Mouse (Mus musculus) forebrain, embryonic 14.5 days (tissue): ENCODE measurements around the gene Usp20. TPM values are rescaled to one million over a fixed set of nuclear protein-coding genes. Genes with fewer than 3 reads are reported as not detected.

ENCODE experiments used
- ATAC-seq: fragments of 200-750 bp; cut with Nextera tagmentation; 2 replicates; pipeline ENCODE4 v1.8.0; 2017; ENCODE audit warnings: mild to moderate bottlenecking, moderate library complexity
- DNase-seq: peaks from one replicate; pipeline ENCODE4 v3.0.0-alpha.2; 2015; ENCODE audit warnings: low spot score
- H3K27ac ChIP-seq: fragments of 300-500 bp; sonication (generic); 2 replicates; pipeline ENCODE4 v1.5.1; 2014; ENCODE audit warnings: low read depth, mild to moderate bottlenecking, control low read depth, low read length, moderate library complexity
- H3K27me3 ChIP-seq: fragments of 300-500 bp; sonication (generic); replicated peaks from 2 replicates; pipeline ENCODE4 v1.6.1; 2014; ENCODE audit warnings: low read length, control low read depth, mixed read lengths; ENCODE audit not compliant: control insufficient read depth, insufficient read depth
- H3K36me3 ChIP-seq: fragments of 300-500 bp; sonication (generic); 2 replicates; pipeline ENCODE4 v1.6.1; 2014; ENCODE audit warnings: low read length, control low read depth; ENCODE audit not compliant: control insufficient read depth, insufficient read depth
- H3K4me1 ChIP-seq: fragments of 300-500 bp; sonication (generic); 2 replicates; pipeline ENCODE4 v1.6.1; 2014; ENCODE audit warnings: antibody characterized with exemption, low read length, control low read depth; ENCODE audit not compliant: control insufficient read depth, insufficient read depth
- H3K4me2 ChIP-seq: fragments of 300-500 bp; sonication (generic); 2 replicates; pipeline ENCODE4 v1.6.1; 2014; ENCODE audit warnings: mild to moderate bottlenecking, control low read depth, low read length
- H3K4me3 ChIP-seq: fragments of 300-500 bp; sonication (generic); 2 replicates; pipeline ENCODE4 v1.5.1; 2014; ENCODE audit warnings: low read depth, low read length, control low read depth
- H3K9ac ChIP-seq: fragments of 300-500 bp; sonication (generic); 2 replicates; pipeline ENCODE4 v1.6.1; 2014; ENCODE audit warnings: mild to moderate bottlenecking, low read length, control low read depth, moderate library complexity
- H3K9me3 ChIP-seq: fragments of 300-500 bp; sonication (generic); replicated peaks from 2 replicates; pipeline ENCODE4 v1.6.1; 2016; ENCODE audit warnings: low read length, control low read depth, mixed read lengths; ENCODE audit not compliant: control insufficient read depth
- WGBS: fragments of 180-500 bp; shearing (Covaris S2); extraction: QIAGEN DNeasy Blood & Tissue Kit; methylation state at CpG from one replicate; pipeline ENCODE4 v1.1.7; 2014; 5-methylcytosine and 5-hydroxymethylcytosine counted together
- polyA plus RNA-seq: library from polyadenylated mRNA; unstranded; fragments of >200 nt; fragmentation: Nextera tagmentation; extraction: Ambion mirVana; gene quantifications from 2 replicates; pipeline ENCODE4 v1.2.1, GENCODE M21; 2014

Gene Usp20
- polyA plus RNA-seq, 1 experiment from 2014 or later: 18.7 TPM

DNA sequence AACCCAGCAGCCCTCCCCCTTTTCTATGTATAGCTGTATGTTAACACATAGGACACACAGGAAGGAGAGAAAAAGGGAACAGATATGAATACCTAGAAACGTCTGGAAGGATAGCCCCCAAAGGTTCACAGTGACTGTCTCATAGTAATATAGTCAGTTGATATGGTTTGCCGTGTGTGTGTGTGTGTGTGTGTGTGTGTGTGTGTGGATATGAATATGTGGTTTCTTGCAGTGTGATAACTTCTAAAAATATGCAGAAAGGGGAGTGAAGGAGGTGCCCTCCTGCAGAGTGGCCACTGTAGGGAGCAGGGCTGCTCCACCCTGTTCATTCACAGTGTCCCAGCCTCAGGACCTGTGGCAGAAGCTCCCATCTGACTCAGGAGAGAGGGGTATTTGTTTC is 23.4 kb downstream of the Usp20 start:
- no peak for ATAC-seq

DNA sequence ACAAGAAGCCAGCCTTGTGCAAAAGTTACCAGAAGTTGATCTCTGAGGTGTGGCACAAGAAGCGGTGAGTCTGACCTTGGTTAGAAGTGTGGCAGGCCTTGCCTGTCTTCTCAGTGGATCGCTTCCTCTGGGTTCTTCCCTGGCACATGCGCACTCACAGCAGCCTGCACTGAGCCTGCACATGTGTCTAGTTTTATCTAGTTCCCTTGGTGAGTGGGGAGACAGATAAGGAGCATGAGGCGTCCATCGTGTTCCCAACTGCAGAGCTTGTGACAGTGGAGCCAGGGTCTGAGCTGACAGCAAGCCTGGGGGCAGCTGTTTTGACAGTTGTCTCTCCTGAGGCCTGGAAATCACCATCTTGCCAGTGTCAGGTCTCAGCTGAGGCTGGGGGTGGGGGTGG is 24.4 kb downstream of the Usp20 start:
- Histone ChIP-seq H3K4me1 (no peaks in the 10 kb centered on the region), H3K4me3 (no peak overlapping the region), H3K9ac (no peak overlapping the region), H3K4me2 (no peak overlapping the region), H3K36me3 (peaks cover 68% of the 10 kb centered on the region), H3K27me3 (no peaks in the 10 kb centered on the region), H3K9me3 (no peaks in the 10 kb centered on the region), H3K27ac (no peak overlapping the region)
- 92% methylated on average over 5 of the region's 5 CpGs for WGBS
- DNase-seq: no peak
- no peak for ATAC-seq

More for the DNA sequence above, 23.4 kb downstream of the Usp20 start:
- Histone ChIP-seq H3K4me1 (no peaks in the 10 kb centered on the region), H3K4me3 (no peak overlapping the region), H3K27me3 (no peaks in the 10 kb centered on the region), H3K27ac (no peak overlapping the region), H3K4me2 (no peak overlapping the region), H3K9me3 (no peaks in the 10 kb centered on the region), H3K36me3 (peaks cover 59% of the 10 kb centered on the region), H3K9ac (no peak overlapping the region)
- WGBS: 88% methylated on average over 2 of the region's 2 CpGs
- no peak for DNase-seq

DNA sequence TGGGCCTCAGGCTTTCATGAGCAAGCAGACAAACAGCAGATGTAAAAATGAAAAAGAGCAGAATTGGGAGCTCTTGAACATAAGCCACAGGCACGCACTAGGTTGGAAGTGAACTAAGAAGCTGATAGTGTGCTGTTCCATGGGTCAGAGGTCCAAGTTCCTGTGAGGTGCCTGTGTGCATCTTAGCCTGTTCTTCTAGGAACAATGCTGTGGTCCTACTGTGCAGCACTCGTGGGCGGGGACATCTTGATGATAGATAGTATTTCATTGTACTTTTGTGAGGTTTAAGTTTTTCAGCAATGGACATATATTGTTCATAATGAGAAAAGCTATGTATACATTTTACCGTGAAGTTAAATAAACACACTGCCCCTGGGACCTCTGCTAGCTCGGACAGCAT is 25.1 kb downstream of the Usp20 start:
- no peak overlapping the region for H3K4me3 ChIP-seq
- H3K36me3 ChIP-seq: peaks cover 69% of the 10 kb centered on the region
- H3K9ac ChIP-seq: no peak overlapping the region
- no peak for ATAC-seq
- H3K27me3 ChIP-seq: no peaks in the 10 kb centered on the region
- DNase-seq: no peak
- 95% methylated on average over 5 of the region's 5 CpGs for WGBS
- no peak overlapping the region for H3K27ac ChIP-seq
- no peaks in the 10 kb centered on the region for H3K9me3 ChIP-seq
- no peaks in the 10 kb centered on the region for H3K4me1 ChIP-seq
- no peak overlapping the region for H3K4me2 ChIP-seq

- 84% methylated on average over 14 of the region's 14 CpGs for WGBS
- no peaks in the 10 kb centered on the region for H3K27me3 ChIP-seq
- no peak overlapping the region for H3K4me3 ChIP-seq
- H3K4me1 ChIP-seq: no peaks in the 10 kb centered on the region
- H3K36me3 ChIP-seq: peaks cover 55% of the 10 kb centered on the region
- no peak overlapping the region for H3K9ac ChIP-seq
- ATAC-seq: no peak
- no peaks in the 10 kb centered on the region for H3K9me3 ChIP-seq
- no peak overlapping the region for H3K27ac ChIP-seq
- no peak overlapping the region for H3K4me2 ChIP-seq
- DNase-seq: no peak
Measured at GRCm38 (mm10) chr2:31013371-31014120, 31.5 kb downstream of the Usp20 start.

GRCm38 (mm10) chr2:31017625-31018317 is 35.7 kb downstream of the Usp20 start:
- peaks cover 58% of the 10 kb centered on the region for H3K36me3 ChIP-seq

GRCm38 (mm10) chr2:31018519-31018918 is 36.4 kb downstream of the Usp20 start:
- WGBS: 84% methylated on average over 8 of the region's 8 CpGs
- H3K36me3 ChIP-seq: peaks cover 56% of the 10 kb centered on the region
- H3K9me3 ChIP-seq: no peaks in the 10 kb centered on the region
- no peak overlapping the region for H3K27ac ChIP-seq
- H3K27me3 ChIP-seq: no peaks in the 10 kb centered on the region
- H3K4me2 ChIP-seq: no peak overlapping the region
- H3K4me3 ChIP-seq: no peak overlapping the region
- ATAC-seq (no peak), DNase-seq (no peak)
- no peak overlapping the region for H3K9ac ChIP-seq
- H3K4me1 ChIP-seq: no peaks in the 10 kb centered on the region

More at GRCm38 (mm10) chr2:31017625-31018317, 35.7 kb downstream of the Usp20 start:
- Histone ChIP-seq H3K4me3 (no peak overlapping the region), H3K27me3 (no peaks in the 10 kb centered on the region), H3K9ac (no peak overlapping the region), H3K4me1 (no peaks in the 10 kb centered on the region), H3K4me2 (no peak overlapping the region), H3K27ac (no peak overlapping the region), H3K9me3 (no peaks in the 10 kb centered on the region)
- DNase-seq (no peak), ATAC-seq (no peak)
- WGBS: 95% methylated on average over 18 of the region's 18 CpGs

GRCm38 (mm10) chr2:31019011-31019410 is 36.9 kb downstream of the Usp20 start:
- no peaks in the 10 kb centered on the region for H3K27me3 ChIP-seq
- H3K4me1 ChIP-seq: no peaks in the 10 kb centered on the region
- WGBS: 83% methylated on average over 8 of the region's 8 CpGs
- no peak overlapping the region for H3K27ac ChIP-seq
- H3K4me3 ChIP-seq: no peak overlapping the region
- no peak overlapping the region for H3K4me2 ChIP-seq
- no peak for ATAC-seq
- no peaks in the 10 kb centered on the region for H3K9me3 ChIP-seq
- H3K36me3 ChIP-seq: peaks cover 56% of the 10 kb centered on the region
- no peak for DNase-seq
- no peak overlapping the region for H3K9ac ChIP-seq

- 95% methylated on average over 2 of the region's 2 CpGs for WGBS
- peaks cover 56% of the 10 kb centered on the region for H3K36me3 ChIP-seq
- DNase-seq (no peak), ATAC-seq (no peak)
- no peaks in the 10 kb centered on the region for H3K27me3 ChIP-seq
- no peaks in the 10 kb centered on the region for H3K4me1 ChIP-seq
- no peak overlapping the region for H3K4me2 ChIP-seq
- H3K9ac ChIP-seq: no peak overlapping the region
- no peak overlapping the region for H3K4me3 ChIP-seq
- H3K27ac ChIP-seq: no peak overlapping the region
- no peaks in the 10 kb centered on the region for H3K9me3 ChIP-seq
Measured at GRCm38 (mm10) chr2:31020202-31020601, 38.1 kb downstream of the Usp20 start.

DNA sequence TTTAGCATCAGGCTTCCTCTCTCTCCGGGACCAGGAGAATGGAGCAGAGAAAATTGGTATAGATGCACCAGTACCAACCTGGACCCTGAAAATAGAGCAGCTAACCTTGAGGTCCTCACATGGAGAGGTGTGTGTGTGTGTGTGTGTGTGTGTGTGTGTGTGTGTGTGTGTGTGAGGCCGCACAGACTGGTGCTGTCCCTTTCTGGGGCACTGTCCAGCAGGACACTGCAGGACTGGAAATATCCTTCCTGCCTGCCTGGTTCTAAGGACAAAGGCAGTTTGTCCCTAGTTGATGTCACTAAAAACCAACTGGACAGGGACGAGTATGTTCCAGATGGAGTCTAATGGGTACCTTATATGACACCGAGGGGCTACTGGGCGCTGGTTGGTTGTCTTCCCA is 41.9 kb downstream of the Usp20 start:
- no peak for DNase-seq
- Histone ChIP-seq H3K27me3 (no peaks in the 10 kb centered on the region), H3K27ac (no peak overlapping the region), H3K4me3 (no peak overlapping the region), H3K4me1 (no peaks in the 10 kb centered on the region), H3K36me3 (peaks cover 39% of the 10 kb centered on the region), H3K9me3 (no peaks in the 10 kb centered on the region), H3K4me2 (no peak overlapping the region), H3K9ac (no peak overlapping the region)
- no peak for ATAC-seq
- 79% methylated on average over 5 of the region's 5 CpGs for WGBS
